Mouse (Mus musculus): Measurements from ENCODE around the gene Pacsin3.

The Pacsin3 gene

DNA sequence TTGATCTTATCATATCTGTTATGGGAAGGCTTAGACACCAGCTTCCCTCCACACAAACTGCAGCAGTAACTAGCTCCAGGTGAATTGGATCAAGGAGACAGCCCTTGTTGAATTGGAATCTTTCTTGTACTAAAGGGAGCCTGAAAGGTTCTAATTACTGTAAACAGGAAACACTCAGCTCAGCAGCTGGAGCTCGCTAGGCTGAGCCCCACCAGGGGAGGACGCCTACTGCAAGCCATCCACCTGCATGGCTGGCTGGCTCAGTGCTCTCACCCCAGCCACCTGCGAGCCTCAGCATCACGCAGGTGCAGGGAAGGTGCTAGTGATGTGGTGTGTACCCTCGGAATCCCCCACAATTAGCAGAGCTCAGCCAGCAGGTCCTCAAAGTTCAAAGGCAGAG, 52.9 kb downstream of the Pacsin3 start:
- no peak for DNase-seq

DNA sequence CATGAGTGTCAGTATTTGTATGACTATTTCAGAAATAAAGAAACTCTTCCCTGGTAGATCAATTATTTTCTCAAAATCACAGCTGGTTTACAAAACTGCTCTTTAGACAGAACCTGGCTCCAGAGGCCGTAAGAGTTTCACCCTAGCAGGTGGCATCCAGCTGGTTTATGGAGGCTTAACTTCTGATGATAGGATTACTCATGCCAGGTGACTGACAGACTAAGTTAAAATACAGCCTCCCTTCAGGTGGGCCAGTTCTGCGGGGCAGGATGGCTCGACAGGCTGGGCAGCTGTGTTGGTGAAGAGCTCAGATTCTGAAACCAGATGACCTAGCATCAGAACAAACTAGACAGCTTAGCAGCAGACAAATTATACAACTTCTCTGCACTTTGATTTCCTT, 53.8 kb downstream of the Pacsin3 start:
- no peak for DNase-seq

GRCm38 (mm10) chr2:91312578-91313311, 57.0 kb downstream of the Pacsin3 start:
- DNase-seq, result no peak

GRCm38 (mm10) chr2:91314184-91314583, 58.4 kb downstream of the Pacsin3 start:
- no peak for DNase-seq
